Mouse (Mus musculus): ENCODE results near the gene Olfr1336.

DNA sequence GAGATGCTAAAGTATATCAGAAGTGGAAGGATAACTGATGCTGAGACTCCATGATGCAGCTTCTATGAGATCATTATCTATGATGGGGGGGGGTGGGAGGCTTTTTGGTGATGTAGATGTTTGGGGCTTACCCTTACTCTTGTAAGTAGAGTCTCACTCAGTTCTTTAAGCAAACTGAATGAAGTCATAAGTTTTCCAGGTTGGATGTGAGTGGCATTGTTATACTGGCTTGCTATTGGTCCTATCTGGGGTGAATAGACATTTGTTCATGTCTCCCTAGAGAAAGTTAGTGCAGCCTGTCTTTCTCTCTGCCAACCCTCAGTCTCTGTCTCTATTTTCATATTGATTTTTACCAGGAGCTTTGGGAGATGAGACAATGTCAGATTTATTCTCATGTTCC is at the start of gene Olfr1336:
- no peak for TF ChIP-seq ZC3H11A (IDR thresholded peaks at IDR 0.05; ENCODE audit: borderline replicate concordance, low read depth, low read length)
- TF ChIP-seq ZNF384 (IDR thresholded peaks at IDR 0.05; ENCODE audit: low read depth, low read length): no peak

All from ES-E14 (cell line).